Mouse (Mus musculus) olfactory bulb, adult 2 months (tissue): ENCODE measurements around the gene Iqcn. TPM values are rescaled to one million over a fixed set of nuclear protein-coding genes. Genes with fewer than 3 reads are reported as not detected.

Source experiments
- H3K27ac ChIP-seq: fragments of 200-500 bp; 2 replicates; pipeline ENCODE4 v1.5.1; 2012; ENCODE audit warnings: low read depth, low read length; ENCODE audit not compliant: insufficient read depth
- H3K4me1 ChIP-seq: fragments of 200-500 bp; 2 replicates; pipeline ENCODE4 v1.6.1; 2012; ENCODE audit warnings: low read length; ENCODE audit not compliant: control insufficient read depth, insufficient read depth
- H3K4me3 ChIP-seq: fragments of 200-500 bp; 2 replicates; pipeline ENCODE4 v1.5.1; 2012; ENCODE audit warnings: mild to moderate bottlenecking, low read depth, low read length, moderate library complexity; ENCODE audit not compliant: insufficient read depth
- CTCF ChIP-seq: fragments of 200-500 bp; IDR thresholded peaks from 2 replicates; pipeline ENCODE4 v1.5.1; 2012; ENCODE audit warnings: low read depth, mild to moderate bottlenecking, low read length, moderate library complexity; ENCODE audit not compliant: insufficient read depth
- POLR2A ChIP-seq: fragments of 200-500 bp; IDR thresholded peaks from 2 replicates; pipeline ENCODE4 v1.6.1; 2012; ENCODE audit warnings: mild to moderate bottlenecking, low read depth, low read length, moderate library complexity; ENCODE audit not compliant: insufficient read depth
- WGBS: fragments of 180-500 bp; shearing (Covaris S2); methylation state at CpG from one replicate; pipeline ENCODE4 v1.1.7; 2018; 5-methylcytosine and 5-hydroxymethylcytosine counted together
- polyA plus RNA-seq: library from polyadenylated mRNA; stranded (reverse); fragments of >200 nt; gene quantifications from 2 replicates; pipeline ENCODE4 v1.2.4, GENCODE M21; 2012; ENCODE audit warnings: low replicate concordance; ENCODE audit not compliant: missing spikeins, insufficient read depth, insufficient read length

Gene Iqcn
- polyA plus RNA-seq, 1 experiment: not detected

- Histone ChIP-seq H3K27ac (no peak overlapping the region), H3K4me1 (peaks cover 17% of the 10 kb centered on the region), H3K4me3 (no peak overlapping the region)
- TF ChIP-seq CTCF (no peak), POLR2A (no peak)
- 58% methylated on average over 4 of the region's 4 CpGs for WGBS
Observed at GRCm38 (mm10) chr8:70674716-70675115, 28.5 kb upstream of the Iqcn start.

- H3K4me3 ChIP-seq: no peak overlapping the region
- no peak overlapping the region for H3K27ac ChIP-seq
- TF ChIP-seq POLR2A (no peak), CTCF (no peak)
- 92% methylated on average over 1 of the region's 1 CpGs for WGBS
- H3K4me1 ChIP-seq: peaks cover 17% of the 10 kb centered on the region
Observed at GRCm38 (mm10) chr8:70675336-70675735, 27.9 kb upstream of the Iqcn start.

- TF ChIP-seq CTCF (no peak), POLR2A (no peak)
- Histone ChIP-seq H3K27ac (no peak overlapping the region), H3K4me1 (peaks cover 22% of the 10 kb centered on the region), H3K4me3 (no peak overlapping the region)
- 92% methylated on average over 15 of the region's 15 CpGs for WGBS
Observed at GRCm38 (mm10) chr8:70677451-70678080, 25.7 kb upstream of the Iqcn start.

GRCm38 (mm10) chr8:70678679-70679078 lies 24.6 kb upstream of the Iqcn start:
- H3K4me1 ChIP-seq: peaks cover 25% of the 10 kb centered on the region
- no peak overlapping the region for H3K27ac ChIP-seq
- TF ChIP-seq POLR2A: no peak
- H3K4me3 ChIP-seq: no peak overlapping the region

- WGBS: 91% methylated on average over 4 of the region's 4 CpGs
- Histone ChIP-seq H3K27ac (no peak overlapping the region), H3K4me3 (no peak overlapping the region), H3K4me1 (peaks cover 28% of the 10 kb centered on the region)
- TF ChIP-seq POLR2A (no peak), CTCF (no peak)
Observed at GRCm38 (mm10) chr8:70679404-70679803, 23.9 kb upstream of the Iqcn start.

GRCm38 (mm10) chr8:70680039-70680438 lies 23.2 kb upstream of the Iqcn start:
- 93% methylated on average over 3 of the region's 3 CpGs for WGBS
- TF ChIP-seq CTCF: no peak
- TF ChIP-seq POLR2A: no peak
- Histone ChIP-seq H3K4me3 (no peak overlapping the region), H3K4me1 (peaks cover 27% of the 10 kb centered on the region), H3K27ac (no peak overlapping the region)

- WGBS: 74% methylated on average over 3 of the region's 3 CpGs
- Histone ChIP-seq H3K4me1 (peaks cover 32% of the 10 kb centered on the region), H3K27ac (peak overlapping the region; percentile 77; the same call in 1 of the 2 replicates), H3K4me3 (no peak overlapping the region)
- TF ChIP-seq CTCF (no peak), POLR2A (no peak)
Observed at GRCm38 (mm10) chr8:70681410-70681809, 21.8 kb upstream of the Iqcn start.

GRCm38 (mm10) chr8:70682193-70682592 lies 21.1 kb upstream of the Iqcn start:
- TF ChIP-seq POLR2A (no peak), CTCF (no peak)
- H3K27ac ChIP-seq: peak overlapping the region; percentile 77
- H3K4me1 ChIP-seq: peaks cover 34% of the 10 kb centered on the region
- H3K4me3 ChIP-seq: peak overlapping the region; percentile 16; the same call in 1 of the 2 replicates
- WGBS: 6% methylated on average over 19 of the region's 19 CpGs

- Histone ChIP-seq H3K27ac (peak overlapping the region; percentile 77), H3K4me1 (peaks cover 34% of the 10 kb centered on the region), H3K4me3 (peak overlapping the region; percentile 16; the same call in 1 of the 2 replicates)
- 56% methylated on average over 3 of the region's 3 CpGs for WGBS
- TF ChIP-seq POLR2A: no peak
- TF ChIP-seq CTCF: no peak
Observed at GRCm38 (mm10) chr8:70682692-70683091, 20.6 kb upstream of the Iqcn start.

GRCm38 (mm10) chr8:70684291-70684690 lies 19.0 kb upstream of the Iqcn start:
- TF ChIP-seq CTCF: no peak
- 0 out of 2 replicates have a peak, but pooled peaks have one; percentile 14 for TF ChIP-seq POLR2A
- H3K27ac ChIP-seq: peak overlapping the region; percentile 95
- H3K4me3 ChIP-seq: no peak overlapping the region
- 13% methylated on average over 7 of the region's 7 CpGs for WGBS
- H3K4me1 ChIP-seq: peaks cover 34% of the 10 kb centered on the region

- peaks cover 47% of the 10 kb centered on the region for H3K4me1 ChIP-seq
- no peak for TF ChIP-seq POLR2A
- no peak for TF ChIP-seq CTCF
- WGBS: 54% methylated on average over 8 of the region's 8 CpGs
- no peak overlapping the region for H3K4me3 ChIP-seq
- H3K27ac ChIP-seq: no peak overlapping the region
Observed at GRCm38 (mm10) chr8:70687576-70687975, 15.7 kb upstream of the Iqcn start.
